ENCODE assay signal across 18 mouse cellular contexts in the genomic region with DNA sequence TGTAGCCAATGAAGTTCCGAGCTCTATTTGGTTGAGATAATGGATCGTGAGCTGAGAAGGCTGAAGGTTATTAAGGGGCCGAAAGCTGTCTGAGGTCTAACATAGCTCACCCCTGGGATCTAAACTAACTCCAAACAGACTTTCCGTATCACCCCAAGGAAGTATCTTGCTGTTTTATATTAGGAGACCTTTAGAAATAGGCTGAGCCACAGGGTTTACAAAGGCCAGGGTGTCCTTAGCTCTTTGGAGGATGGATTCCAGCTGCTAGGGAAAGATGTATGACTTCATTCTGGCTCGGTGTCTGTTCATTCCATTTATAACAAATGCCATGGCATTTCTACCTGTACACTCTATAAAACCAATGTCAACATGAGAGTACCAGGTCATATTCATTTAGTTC.
"Had no signal": no experiment of that assay in that cellular context is flagged by ENCODE, and none has a peak within 500 bp of the region (broad histone marks: within the 10 kb centered on the region; RNA-seq: fewer than 3 reads in every experiment).

No protein-coding gene starts in this region.

- H3K4me1 ChIP-seq: midbrain, embryonic 13.5 days; neural tube, embryonic 13.5 days; neural tube, embryonic 15.5 days had no signal

- H3K9me3 ChIP-seq: midbrain, embryonic 10.5 days; midbrain, embryonic 13.5 days; neural tube, embryonic 13.5 days; neural tube, embryonic 15.5 days had no signal

- H3K27ac ChIP-seq: midbrain, embryonic 10.5 days; midbrain, embryonic 13.5 days; neural tube, embryonic 13.5 days; neural tube, embryonic 15.5 days had no signal

- DNase-seq: lung, adult 18-20 months; lung, embryonic 14.5 days; lung, postnatal 10 days; lung, postnatal 4 days; retina, postnatal 1 day; right cerebral cortex, adult 18-20 months; right cerebral cortex, postnatal 25 days; right cerebral cortex, postnatal 4 days; spleen, adult 18-20 months; thymus, adult 18-20 months; thymus, postnatal 14 days; thymus, postnatal 36 days had no signal

- H3K4me3 ChIP-seq: midbrain, embryonic 10.5 days; midbrain, embryonic 13.5 days; myocyte; neural tube, embryonic 13.5 days; neural tube, embryonic 15.5 days had no signal

- H3K4me2 ChIP-seq: lung, embryonic 14.5 days; midbrain, embryonic 13.5 days; neural tube, embryonic 13.5 days; neural tube, embryonic 15.5 days had no signal

- H3K9ac ChIP-seq: lung, embryonic 14.5 days; midbrain, embryonic 13.5 days; neural tube, embryonic 13.5 days; neural tube, embryonic 15.5 days had no signal

- H3K36me3 ChIP-seq: midbrain, embryonic 10.5 days; midbrain, embryonic 13.5 days; neural tube, embryonic 13.5 days; neural tube, embryonic 15.5 days had no signal

- H3K27me3 ChIP-seq: midbrain, embryonic 13.5 days; neural tube, embryonic 15.5 days had no signal

- ATAC-seq: midbrain, embryonic 13.5 days; midbrain, embryonic 16.5 days had no signal
